Mouse (Mus musculus): ENCODE results near the gene Csmd2.
"Not testable (repeated sequence)": the region's sequence is repeated elsewhere in the genome, so short reads cannot be mapped to it uniquely, and the experiment has no call there.

Gene Csmd2

DNA sequence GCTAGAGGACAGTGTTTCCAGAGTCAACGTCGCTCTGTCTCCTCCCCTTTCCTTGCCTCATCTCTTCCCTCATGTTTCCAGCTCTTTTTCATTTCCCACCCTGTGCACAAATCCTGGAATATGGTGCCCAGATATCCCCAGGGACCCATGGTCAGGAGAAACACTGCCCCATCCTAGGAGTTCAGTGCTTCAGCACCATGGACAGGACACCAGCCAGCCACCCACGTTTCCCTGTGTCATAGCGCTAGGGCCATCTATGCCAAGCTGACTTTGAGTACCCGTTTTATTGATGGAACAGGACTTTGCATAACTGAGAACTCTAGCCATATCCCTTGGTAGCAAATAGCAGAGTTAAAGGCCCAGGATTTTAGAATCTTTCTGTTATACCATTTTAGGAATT lies 55.0 kb downstream of the Csmd2 start:
- no peak for DNase-seq (ENCODE audit: low spot score in 2 of 2)

DNA sequence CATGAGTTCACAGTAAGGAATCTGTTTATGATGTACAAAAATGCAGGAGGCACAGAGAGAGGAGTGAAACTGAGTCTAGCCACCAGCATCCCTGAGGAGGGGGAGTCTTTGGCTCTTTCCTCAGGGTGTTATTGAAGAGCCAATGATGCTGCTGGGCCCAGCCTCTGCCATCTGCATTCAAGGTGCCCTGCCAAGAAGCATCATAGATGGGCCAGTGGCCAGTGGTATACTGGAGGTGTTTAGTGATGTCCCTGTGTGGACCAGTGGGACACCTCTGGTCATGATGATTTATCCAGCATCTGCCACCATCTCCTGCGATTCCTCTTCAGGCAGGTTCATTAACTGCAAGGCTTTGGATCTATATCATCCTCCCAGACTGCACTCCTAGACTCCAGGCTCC lies 61.1 kb downstream of the Csmd2 start:
- DNase-seq (ENCODE audit: low spot score in 2 of 2), result no peak

DNA sequence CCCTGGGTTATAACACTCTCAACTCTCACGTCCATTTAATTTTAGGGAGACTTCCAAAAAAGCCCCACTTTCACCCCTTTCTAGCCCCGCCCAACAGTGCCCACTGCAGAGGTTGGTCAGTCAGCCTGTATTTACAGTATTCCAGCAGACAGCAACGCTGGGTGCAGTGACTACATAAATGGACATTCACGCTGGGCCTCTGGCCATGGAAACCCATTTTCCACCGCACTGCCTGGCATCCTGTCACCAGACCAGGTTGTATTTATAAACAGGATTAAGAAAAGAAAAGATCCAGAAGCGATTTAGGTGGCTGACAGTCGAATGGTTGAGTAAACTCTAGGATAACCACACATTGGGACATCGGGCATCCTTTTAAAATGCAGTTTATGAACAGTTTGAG lies 65.0 kb downstream of the Csmd2 start:
- DNase-seq (ENCODE audit: low spot score in 2 of 2), result no peak

DNA sequence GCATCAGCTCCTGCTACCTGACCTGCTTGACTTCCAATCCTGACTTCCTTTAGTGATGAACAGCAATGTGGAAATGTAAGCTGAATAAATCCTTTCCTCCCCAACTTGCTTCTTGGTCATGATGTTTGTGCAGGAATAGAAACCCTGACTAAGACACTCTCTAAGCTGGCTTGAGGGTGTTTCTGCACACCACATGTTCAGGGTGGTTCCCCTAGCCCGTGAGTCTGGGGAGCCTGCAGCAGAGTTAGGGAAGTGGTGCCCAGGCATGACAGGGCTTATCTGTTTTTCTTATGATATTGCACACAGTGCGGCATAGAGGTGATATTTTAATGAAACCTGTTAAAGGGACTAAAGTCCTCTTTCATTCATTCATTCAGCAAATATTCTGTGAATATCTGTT lies 73.6 kb downstream of the Csmd2 start:
- DNase-seq (ENCODE audit: low spot score in 2 of 2), result not testable (repeated sequence)

DNA sequence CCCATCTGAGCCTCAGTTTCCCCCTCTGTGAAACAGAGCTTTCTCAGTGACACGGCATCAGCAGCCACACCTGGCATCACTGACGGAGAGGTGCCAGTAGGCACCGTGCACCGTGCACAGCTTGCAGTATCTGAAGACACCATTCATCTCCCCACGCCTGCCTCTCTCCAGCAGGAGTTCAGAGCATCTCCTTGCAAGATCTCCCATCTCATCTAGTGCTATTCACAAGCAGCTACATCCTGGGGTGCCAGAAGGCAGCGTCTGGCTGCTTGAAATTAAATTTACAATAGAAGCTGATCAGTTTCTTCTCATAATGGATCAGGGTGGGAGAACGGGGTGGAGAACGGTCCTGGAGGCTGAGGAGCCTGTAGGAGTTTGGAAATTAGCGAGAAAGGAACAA lies 79.5 kb downstream of the Csmd2 start:
- no peak for DNase-seq (ENCODE audit: low spot score in 2 of 2)

GRCm38 (mm10) chr4:128084466-128084865 lies 96.8 kb downstream of the Csmd2 start:
- DNase-seq (ENCODE audit: low spot score in 2 of 2), result no peak

DNA sequence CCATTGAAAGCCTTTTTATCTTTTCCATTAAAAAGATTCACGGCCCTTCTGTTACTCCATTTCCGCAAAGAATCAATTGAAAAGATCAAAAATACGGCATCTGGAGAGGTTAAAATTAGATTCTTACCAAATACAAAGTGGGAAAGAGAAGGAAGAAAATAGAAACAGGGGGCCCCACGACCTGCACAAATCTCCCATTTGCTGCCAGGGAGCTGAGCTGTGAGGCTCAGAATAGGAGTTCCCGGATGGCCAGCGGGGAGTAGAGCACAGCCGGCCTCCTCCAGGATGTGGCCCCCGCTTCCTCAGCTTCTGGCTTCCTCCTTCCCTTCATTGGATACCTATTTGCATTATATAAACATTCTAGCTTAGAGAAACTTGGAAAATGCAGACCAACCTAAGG lies 97.4 kb downstream of the Csmd2 start:
- no peak for DNase-seq (ENCODE audit: low spot score in 2 of 2)

DNA sequence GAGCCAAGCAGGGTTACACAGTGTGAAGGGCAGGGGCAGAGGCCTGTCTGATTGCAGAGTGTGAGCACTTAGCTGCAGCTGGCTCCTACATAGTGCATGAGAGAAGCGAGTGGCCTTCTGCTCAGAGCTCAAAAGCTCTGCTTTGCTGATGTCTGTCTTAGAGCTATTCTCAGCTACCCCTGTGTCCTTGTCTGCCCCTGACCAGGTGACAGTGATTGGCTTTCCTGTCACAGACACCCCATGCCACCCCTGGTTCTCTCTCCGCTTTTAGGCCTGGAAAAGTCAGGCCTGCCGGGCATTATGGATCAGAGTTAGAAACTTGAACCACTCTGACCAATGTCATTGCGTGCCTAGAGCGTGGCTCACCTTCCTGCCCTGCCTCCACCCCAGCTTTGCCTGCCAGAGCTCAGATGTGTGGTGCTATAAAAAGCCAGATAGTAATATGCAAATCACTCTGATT lies 99.5 kb downstream of the Csmd2 start:
- no peak for DNase-seq (ENCODE audit: low spot score in 2 of 2)

- no peak for DNase-seq (ENCODE audit: low spot score in 2 of 2)
Measured at GRCm38 (mm10) chr4:128087704-128088103, 100.0 kb downstream of the Csmd2 start.

- no peak for DNase-seq (ENCODE audit: low spot score in 2 of 2)
Measured at GRCm38 (mm10) chr4:128088264-128088663, 100.6 kb downstream of the Csmd2 start.

- no peak for DNase-seq (ENCODE audit: low spot score in 2 of 2)
Measured at GRCm38 (mm10) chr4:128091938-128092337, 104.3 kb downstream of the Csmd2 start.

DNA sequence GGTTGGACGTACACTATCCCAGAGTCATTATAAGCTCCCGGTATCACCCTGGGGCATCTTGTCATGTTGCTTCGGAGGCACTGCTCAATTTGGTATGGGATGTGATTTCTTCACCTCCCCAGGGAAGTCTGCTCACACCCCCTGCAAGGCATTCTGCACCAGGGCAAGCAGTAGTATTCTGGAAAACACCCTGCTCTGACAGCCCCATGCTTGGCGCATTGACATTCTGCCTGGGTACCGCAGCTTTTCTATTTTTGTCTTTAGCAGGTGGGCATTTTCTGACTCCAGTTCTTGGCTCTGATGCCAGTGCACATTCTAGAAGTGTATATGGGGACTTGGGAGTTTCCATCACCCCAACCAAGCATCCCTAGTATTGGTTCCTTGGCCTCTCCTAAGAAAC lies 111.9 kb downstream of the Csmd2 start:
- no peak for DNase-seq (ENCODE audit: low spot score in 2 of 2)

DNA sequence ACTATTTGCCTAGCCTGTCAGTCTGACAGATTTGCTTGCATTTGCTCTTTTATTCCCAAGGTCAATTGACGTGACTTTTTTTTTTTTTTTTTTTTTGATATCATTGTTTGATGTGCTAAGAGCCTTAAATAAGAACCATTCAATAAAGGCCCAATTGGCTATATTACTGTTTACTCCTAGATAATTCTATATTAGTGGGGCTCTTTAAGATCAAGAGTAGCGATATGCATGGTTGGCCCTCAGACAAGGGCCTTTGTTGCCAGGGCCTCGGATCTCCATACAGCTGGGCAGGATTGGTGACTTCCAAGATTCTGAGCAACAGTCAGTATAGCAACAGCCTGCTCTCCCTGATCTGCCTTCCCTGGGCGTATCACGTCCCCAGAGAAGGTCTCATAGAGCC lies 112.9 kb downstream of the Csmd2 start:
- no peak for DNase-seq (ENCODE audit: low spot score in 2 of 2)

GRCm38 (mm10) chr4:128116331-128116730 lies 128.7 kb downstream of the Csmd2 start:
- DNase-seq (ENCODE audit: low spot score in 2 of 2), result no peak

- no peak for DNase-seq (ENCODE audit: low spot score in 2 of 2)
Measured at GRCm38 (mm10) chr4:128123281-128123680, 135.6 kb downstream of the Csmd2 start.

DNA sequence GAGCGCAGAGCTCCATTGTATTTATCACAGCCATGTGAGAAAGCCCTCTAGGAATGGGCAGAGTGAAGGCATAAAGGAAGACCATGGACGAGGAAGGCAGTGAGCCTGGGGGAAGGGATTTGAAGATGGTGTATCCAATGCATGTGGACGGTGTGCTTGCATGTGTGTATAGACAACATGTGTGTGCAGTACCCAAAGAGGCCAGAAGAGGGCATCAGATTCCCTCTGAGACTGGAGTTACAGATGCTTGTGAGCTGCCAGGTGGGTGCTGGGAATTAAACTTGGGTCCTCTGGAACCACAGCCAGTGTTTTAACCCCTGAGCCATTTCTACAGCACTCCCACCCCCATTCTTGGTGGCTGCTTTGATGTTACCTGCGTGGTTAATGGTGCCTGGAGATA lies 137.1 kb downstream of the Csmd2 start:
- DNase-seq (ENCODE audit: low spot score in 2 of 2), result no peak

GRCm38 (mm10) chr4:128128546-128128945 lies 140.9 kb downstream of the Csmd2 start:
- no peak for DNase-seq (ENCODE audit: low spot score in 2 of 2)

DNA sequence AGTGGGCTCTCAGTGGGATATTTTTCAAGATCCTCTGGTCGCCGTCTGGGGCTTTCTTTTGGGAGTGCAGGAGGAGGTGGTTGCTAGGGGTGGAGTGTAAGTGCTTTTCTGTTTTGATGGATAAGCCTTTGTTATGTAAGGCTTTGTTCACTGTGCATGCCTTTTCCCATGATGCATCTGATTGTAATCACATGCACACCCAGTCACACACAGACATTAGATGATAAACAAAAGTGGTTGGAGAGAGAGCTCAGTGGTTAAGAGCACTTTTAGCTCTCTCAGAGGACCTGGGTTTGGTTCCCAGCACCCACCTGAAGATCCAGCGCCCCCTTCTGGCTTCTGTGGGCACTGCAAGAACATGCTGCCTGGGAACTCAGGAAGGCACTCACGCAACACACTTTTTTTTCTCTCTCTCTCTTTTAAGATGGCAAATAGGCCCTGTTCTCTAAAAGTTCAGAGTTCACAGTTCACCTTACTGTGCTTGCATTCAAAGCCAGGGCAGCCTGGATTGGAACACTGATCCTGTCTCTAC lies 143.0 kb downstream of the Csmd2 start:
- DNase-seq (ENCODE audit: low spot score in 2 of 2), result no peak

DNA sequence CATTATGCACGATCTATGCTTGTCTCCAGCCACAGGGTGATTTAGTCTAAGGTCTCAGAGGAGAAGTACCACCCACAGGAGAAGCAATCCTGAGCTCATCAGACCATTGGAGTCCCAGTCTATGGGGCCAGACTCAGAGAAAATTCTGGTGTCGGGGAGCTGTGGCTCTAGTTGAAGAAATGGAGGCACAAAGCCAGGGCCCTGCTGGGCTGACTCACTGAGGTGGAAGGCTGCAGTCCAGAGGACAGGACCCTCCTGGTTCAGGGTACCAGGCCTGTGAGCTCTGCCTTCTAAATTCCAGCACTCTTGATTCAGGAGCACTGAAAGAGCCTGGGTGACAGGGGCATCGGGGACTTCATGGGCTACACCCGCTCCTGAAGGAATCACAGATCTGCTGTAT lies 144.0 kb downstream of the Csmd2 start:
- no peak for DNase-seq (ENCODE audit: low spot score in 2 of 2)

DNA sequence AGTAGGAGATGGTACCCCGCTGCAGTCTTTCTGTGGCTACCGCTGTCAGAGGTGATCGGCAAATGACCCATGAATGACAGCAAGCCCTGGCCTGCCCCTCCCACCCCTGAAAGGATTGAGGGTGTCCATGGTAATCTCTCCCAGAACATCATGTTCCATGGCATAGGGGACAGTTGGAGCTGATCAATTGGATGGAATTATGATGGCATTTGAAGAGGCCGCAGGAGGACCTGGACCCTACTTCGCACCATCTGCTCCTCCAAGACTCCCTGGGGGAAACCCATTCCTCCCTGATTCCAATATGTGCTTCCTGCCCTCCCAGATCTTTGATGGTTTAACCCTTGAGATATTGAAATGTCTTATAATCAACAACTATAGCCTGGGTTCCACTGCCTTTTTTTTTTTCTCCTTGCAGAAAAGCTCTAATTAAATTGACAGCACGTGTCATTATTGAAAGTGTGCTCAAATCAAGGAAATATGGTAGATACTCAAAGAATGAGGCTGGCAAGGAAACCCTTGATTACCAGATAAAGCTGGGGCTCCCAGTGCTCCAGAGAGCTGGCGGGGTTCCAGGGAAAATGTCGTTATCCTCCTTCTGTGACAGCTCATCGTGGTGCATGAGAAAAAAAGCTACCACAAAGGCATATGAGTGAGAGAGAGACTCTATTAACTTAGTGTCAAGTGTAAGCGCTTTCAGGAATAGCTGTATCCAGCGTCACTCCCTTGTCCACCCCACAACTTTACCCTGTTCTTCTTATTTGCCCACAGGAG lies 145.4 kb downstream of the Csmd2 start:
- DNase-seq (ENCODE audit: low spot score in 2 of 2), result no peak

DNA sequence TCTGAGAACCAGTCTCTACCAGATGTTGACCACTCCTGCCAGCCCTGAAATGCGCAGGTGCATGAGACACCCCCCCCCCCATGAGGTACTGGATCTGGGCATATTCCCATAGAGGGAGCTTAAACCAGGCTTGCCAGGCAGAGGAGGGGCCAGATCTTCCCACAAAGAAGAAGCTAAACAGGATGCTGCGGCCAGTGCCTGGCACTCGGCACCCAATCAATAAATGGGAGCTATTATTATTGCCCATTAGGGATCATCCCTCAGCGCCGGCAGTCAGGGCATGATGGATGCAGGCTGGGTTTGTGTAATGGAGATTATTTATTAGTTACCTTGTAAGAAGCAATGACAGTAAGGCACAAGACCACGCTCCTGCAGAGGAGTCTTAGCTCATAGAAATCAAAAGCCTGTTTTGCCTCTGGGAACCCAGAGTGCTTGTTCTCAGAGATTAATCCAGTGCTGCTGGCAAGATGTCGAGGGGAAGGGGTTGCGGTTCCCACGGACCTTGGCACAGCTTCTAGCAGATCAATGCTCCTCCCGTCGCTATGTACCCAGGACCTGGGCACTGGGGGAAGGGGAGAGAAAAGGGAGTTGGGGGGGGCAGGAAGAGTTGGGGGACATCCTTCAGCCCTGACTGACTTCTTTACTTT lies 146.8 kb downstream of the Csmd2 start:
- DNase-seq (ENCODE audit: low spot score in 2 of 2), result no peak

- no peak for DNase-seq (ENCODE audit: low spot score in 2 of 2)
Measured at GRCm38 (mm10) chr4:128135014-128135622, 147.5 kb downstream of the Csmd2 start.

- no peak for DNase-seq (ENCODE audit: low spot score in 2 of 2)
Measured at GRCm38 (mm10) chr4:128139991-128140390, 152.3 kb downstream of the Csmd2 start.
